9 mouse cellular contexts compared by ENCODE assay signal in genomic region chr5:108082380-108082779, GRCm38 (mm10). TPM values are rescaled to one million over a fixed set of nuclear protein-coding genes. Genes with fewer than 3 reads are reported as not detected.
DNase-seq lines count a peak whose midpoint lies in the region; ATAC-seq and TF ChIP-seq lines count a peak whose summit lies in the region.
"Had no signal": no experiment of that assay in that cellular context is flagged by ENCODE, and none has a peak within 500 bp of the region (broad histone marks: within the 10 kb centered on the region; RNA-seq: fewer than 3 reads in every experiment).

No protein-coding gene starts in this region.

- no peaks in the 10 kb centered on the region; the same call in 1 of the 2 replicates for H3K36me3 ChIP-seq in kidney, adult 2 months (ENCODE audit: control insufficient read depth, insufficient read depth, low read length)
- peaks cover 19 to 61% of the 10 kb centered on the region in 2 experiments for H3K36me3 ChIP-seq in CH12.LX (replicated peaks in 1 of 2; ENCODE audit: control insufficient read depth in 1 of 2, insufficient read depth in 1 of 2, low read length in 1 of 2)

- no peak for TF ChIP-seq EP300 in CH12.LX (IDR thresholded peaks at IDR 0.05; ENCODE audit: low read length)

- no peak overlapping the region for H3K4me3 ChIP-seq in kidney, adult 2 months (ENCODE audit: insufficient read depth, low read depth, low read length)
- H3K4me3 ChIP-seq in CH12.LX (replicated peaks in 1 of 3; ENCODE audit: low read depth in 2 of 3, low read length in 2 of 3, poor library complexity in 1 of 3): no peak overlapping the region
- H3K4me3 ChIP-seq in bone marrow, adult 2 months (replicated peaks; ENCODE audit: control insufficient read depth, low read depth, low read length): no peak overlapping the region
- H3K4me3 ChIP-seq: megakaryocyte, embryonic 14.5 days had no signal

- peaks cover 23% of the 10 kb centered on the region for H3K79me2 ChIP-seq in CH12.LX (replicated peaks; ENCODE audit: control insufficient read depth, extremely low read depth, insufficient read depth, poor library complexity, severe bottlenecking)

- TF ChIP-seq CTCF in kidney, adult 2 months (conservative IDR thresholded peaks at IDR 0.05; ENCODE audit: insufficient read depth, insufficient read length, low read depth, low read length): peak; percentile 36; the same call in 1 of the 2 replicates
- TF ChIP-seq CTCF in CH12.LX (conservative IDR thresholded peaks at IDR 0.05 in 1 of 2, IDR thresholded peaks at IDR 0.05 in 1 of 2; ENCODE audit: low read depth in 2 of 2, low read length in 2 of 2): peak; percentile 21 to 59; a peak in 3 of 4 replicates
- peak; percentile 25; the same call in 1 of the 2 replicates for TF ChIP-seq CTCF in bone marrow, adult 2 months (IDR thresholded peaks at IDR 0.05; ENCODE audit: control insufficient read depth, insufficient read depth, low read length)

- no peak overlapping the region for H3K27ac ChIP-seq in kidney, adult 2 months (ENCODE audit: insufficient read depth, low read depth, low read length)
- no peak overlapping the region for H3K27ac ChIP-seq in CH12.LX (ENCODE audit: insufficient read depth, low read depth)
- no peak overlapping the region for H3K27ac ChIP-seq in bone marrow, adult 2 months (ENCODE audit: control insufficient read depth, insufficient read depth, low read depth, low read length, poor library complexity)

- in situ Hi-C loops in CH12.LX (cut with MboI; ENCODE audit: low pct_ligation_motif_present, low pct_unique_long_range_greater_than_20kb, low sequenced_read_pairs): no loop called here

- ATAC-seq in megakaryocyte-erythroid progenitor cell, adult 5-6 weeks (replicated peaks; ENCODE audit: low FRiP score, low TSS enrichment, poor library complexity, severe bottlenecking): 0 out of 2 replicates have a peak, but pooled peaks have one; percentile 44

- no peak for DNase-seq in kidney, adult 2 months
- DNase-seq in kidney, postnatal 25 days: no peak
- DNase-seq in CH12.LX (ENCODE audit: extremely low read depth) (peak; percentile 41), MN1 (ENCODE audit: low spot score) (no peak)
- DNase-seq in gastrocnemius, adult 8-10 months (ENCODE audit: low spot score in 2 of 2): no peak
- DNase-seq in ovary, postnatal 14 days (ENCODE audit: low spot score): no peak

- TF ChIP-seq POLR2A in kidney, adult 2 months (IDR thresholded peaks at IDR 0.05; ENCODE audit: low read depth, low read length): no peak
- TF ChIP-seq POLR2A in CH12.LX (IDR thresholded peaks at IDR 0.05; ENCODE audit: low read depth, low read length): no peak
- TF ChIP-seq POLR2A in bone marrow, adult 2 months (IDR thresholded peaks at IDR 0.05; ENCODE audit: borderline replicate concordance, control insufficient read depth, low read depth, low read length): no peak

- no peaks in the 10 kb centered on the region for H3K27me3 ChIP-seq in kidney, adult 2 months (replicated peaks; ENCODE audit: control insufficient read depth, insufficient read depth, low read length)
- no peaks in the 10 kb centered on the region for H3K27me3 ChIP-seq in CH12.LX (replicated peaks)
- H3K27me3 ChIP-seq: megakaryocyte, embryonic 14.5 days had no signal

- WGBS in kidney, adult 2 months: 42% methylated on average over 2 of the region's 2 CpGs
- 37% methylated on average over 2 of the region's 2 CpGs for WGBS in bone marrow, adult 2 months

- H3K9ac ChIP-seq in CH12.LX (ENCODE audit: insufficient read depth, low read depth): no peak overlapping the region

- no peaks in the 10 kb centered on the region; the same call in 1 of the 2 replicates for H3K4me1 ChIP-seq in kidney, adult 2 months (ENCODE audit: control insufficient read depth, insufficient read depth, low read length)
- peaks cover 0 to 29% of the 10 kb centered on the region in 2 experiments; a peak in 2 of 4 replicates for H3K4me1 ChIP-seq in CH12.LX (ENCODE audit: control insufficient read depth in 1 of 2, insufficient read depth in 2 of 2)
- H3K4me1 ChIP-seq in bone marrow, adult 2 months (ENCODE audit: control insufficient read depth, insufficient read depth, low read length): no peaks in the 10 kb centered on the region

- no peaks in the 10 kb centered on the region for H3K9me3 ChIP-seq in CH12.LX (replicated peaks; ENCODE audit: low read length)
- H3K9me3 ChIP-seq: megakaryocyte, embryonic 14.5 days had no signal

- no peak; the same call in none of the 2 replicates for TF ChIP-seq RAD21 in CH12.LX (IDR thresholded peaks at IDR 0.05; ENCODE audit: low read depth, low read length)

- H3K4me2 ChIP-seq in CH12.LX (ENCODE audit: insufficient read depth, low read depth, poor library complexity, severe bottlenecking): no peak overlapping the region

- dilution Hi-C loops in CH12.LX (cut with MboI; ENCODE audit: extremely low pct_ligation_motif_present, extremely low pct_unique_long_range_greater_than_20kb, low sequenced_read_pairs): no loop called here

TF ChIP-seq in CH12.LX, 34 proteins besides CTCF, POLR2A, EP300 and RAD21:
- TF ChIP-seq TBP (conservative IDR thresholded peaks at IDR 0.05; ENCODE audit: low read depth, low read length) (no peak), SMC3 (IDR thresholded peaks at IDR 0.05; ENCODE audit: low read depth, low read length) (peak; percentile 35)
TF ChIP-seq in CH12.LX: peak in this region for 1.

RNA-seq across cellular contexts. Expression of gene Mtf2, which starts 16.9 kb away (rescaled TPM):
- polyA plus RNA-seq in kidney, adult 2 months (2012; rRNA removed): 5.4 and 8.1 TPM in 2 replicates
- total RNA-seq in CH12.LX (2012; rRNA removed) (58.7 and 65.2 TPM in 2 replicates), CH12.LX (2014; rRNA removed) (76.2 and 86.9 TPM in 2 replicates)
- 63.8 and 71.0 TPM in 2 replicates for polyA plus RNA-seq in CH12.LX (2012; ENCODE audit: insufficient read length, low read depth)
- polyA plus RNA-seq in bone marrow, adult 2 months (2011; ENCODE audit: insufficient read depth, insufficient read length, low replicate concordance, missing spikeins): 15.4 and 30.0 TPM in 2 replicates
- total RNA-seq in megakaryocyte-erythroid progenitor cell, adult 5-6 weeks (2014; fragmentation: Nextera tagmentation): 43.2 and 50.0 TPM in 2 replicates
- total RNA-seq in megakaryocyte-erythroid progenitor cell, adult 5-6 weeks (2017): 72.6 and 87.5 TPM in 2 replicates
- 10 to 100 TPM in 3 of 4 experiments, 1 to 10 TPM in 1; 9.7 to 12.1 (median 11.3) TPM for total RNA-seq in gastrocnemius, adult 8-10 months (2022)

RNA-seq across cellular contexts. Expression of gene Tmed5, which starts 50.0 kb away (rescaled TPM):
- 39.7 and 60.9 TPM in 2 replicates for polyA plus RNA-seq in kidney, adult 2 months (2012; rRNA removed)
- total RNA-seq in CH12.LX (2012; rRNA removed) (72.5 and 74.6 TPM in 2 replicates), CH12.LX (2014; rRNA removed) (122 and 141 TPM in 2 replicates)
- polyA plus RNA-seq in CH12.LX (2012; ENCODE audit: insufficient read length, low read depth): 49.4 and 60.2 TPM in 2 replicates
- polyA plus RNA-seq in bone marrow, adult 2 months (2011; ENCODE audit: insufficient read depth, insufficient read length, low replicate concordance, missing spikeins): 4.2 and 5.1 TPM in 2 replicates
- 35.9 and 38.7 TPM in 2 replicates for total RNA-seq in megakaryocyte-erythroid progenitor cell, adult 5-6 weeks (2014; fragmentation: Nextera tagmentation)
- 77.0 and 81.2 TPM in 2 replicates for total RNA-seq in megakaryocyte-erythroid progenitor cell, adult 5-6 weeks (2017)
- 10 to 100 TPM; 22.9 to 31.5 (median 26.8) TPM for total RNA-seq in gastrocnemius, adult 8-10 months (2022)

RNA-seq across cellular contexts. Expression of gene Ccdc18, which starts 50.3 kb away (rescaled TPM):
- 0.06 TPM in 1 of 2 replicates, not detected in the other for polyA plus RNA-seq in kidney, adult 2 months (2012; rRNA removed)
- total RNA-seq in CH12.LX (2012; rRNA removed) (2.3 and 4.7 TPM in 2 replicates), CH12.LX (2014; rRNA removed) (3.9 and 4.4 TPM in 2 replicates)
- polyA plus RNA-seq in CH12.LX (2012; ENCODE audit: insufficient read length, low read depth): 2.7 TPM in 2 replicates
- polyA plus RNA-seq in bone marrow, adult 2 months (2011; ENCODE audit: insufficient read depth, insufficient read length, low replicate concordance, missing spikeins): 7.3 and 12.5 TPM in 2 replicates
- 17.3 and 17.5 TPM in 2 replicates for total RNA-seq in megakaryocyte-erythroid progenitor cell, adult 5-6 weeks (2014; fragmentation: Nextera tagmentation)
- 25.7 and 35.0 TPM in 2 replicates for total RNA-seq in megakaryocyte-erythroid progenitor cell, adult 5-6 weeks (2017)
- under 1 TPM in 1 of 4 experiments, not detected in 3; 0.17 TPM for total RNA-seq in gastrocnemius, adult 8-10 months (2022)
